Mouse (Mus musculus) MEL (cell line): ENCODE measurements at regions not wholly inside any gene's neighbourhood (a gene's known extent, or its start where the extent isn't known, plus 50 kb on each side); places are given as distances from the start of the nearest gene placed in this dataset.

Experiments
- CTCF ChIP-seq, 3 experiments: IDR thresholded peaks in 2 of 3; conservative IDR thresholded peaks in 1 of 3; 2 replicates each; pipeline ENCODE4 v1.5.1; 2011 to 2012; ENCODE audit warnings: low read length in 3 of 3, low read depth in 2 of 3, mild to moderate bottlenecking in 2 of 3, improper control_type of control experiment in 1 of 3, inconsistent platforms in 1 of 3, mixed read lengths in 1 of 3, moderate library complexity in 1 of 3; ENCODE audit not compliant: control insufficient read depth in 1 of 3, insufficient read depth in 1 of 3, poor library complexity in 1 of 3, severe bottlenecking in 1 of 3
- MYC ChIP-seq: IDR thresholded peaks from 2 replicates; pipeline ENCODE4 v1.6.1; 2011; ENCODE audit warnings: low read depth, mild to moderate bottlenecking, low read length, improper control_type of control experiment, moderate library complexity
- NELFE ChIP-seq: IDR thresholded peaks from 2 replicates; pipeline ENCODE4 v1.6.1; 2011; ENCODE audit warnings: low read depth, low read length, improper control_type of control experiment
- POLR2A ChIP-seq, 2 experiments: IDR thresholded peaks; 2 replicates each; pipeline ENCODE4 v1.6.1; 2011 to 2012; ENCODE audit warnings: low read length in 2 of 2, mild to moderate bottlenecking in 2 of 2, control low read depth in 1 of 2, improper control_type of control experiment in 1 of 2, low read depth in 1 of 2, moderate library complexity in 1 of 2; ENCODE audit not compliant: control insufficient read depth in 1 of 2, insufficient read depth in 1 of 2, poor library complexity in 1 of 2
- USF2 ChIP-seq, 2 experiments: IDR thresholded peaks; 2 replicates each; pipeline ENCODE4 v1.6.1; 2011 to 2012; ENCODE audit warnings: improper control_type of control experiment in 2 of 2, low read length in 2 of 2, borderline replicate concordance in 1 of 2, inconsistent platforms in 1 of 2, low read depth in 1 of 2, mild to moderate bottlenecking in 1 of 2; ENCODE audit not compliant: insufficient read depth in 1 of 2

- TF ChIP-seq USF2 (IDR thresholded peaks at IDR 0.05; ENCODE audit: borderline replicate concordance in 1 of 2, insufficient read depth in 1 of 2, low read depth in 1 of 2, low read length in 2 of 2): no peak
- TF ChIP-seq POLR2A (IDR thresholded peaks at IDR 0.05; ENCODE audit: control insufficient read depth in 1 of 2, insufficient read depth in 1 of 2, low read depth in 1 of 2, low read length in 2 of 2, poor library complexity in 1 of 2): no peak
- TF ChIP-seq CTCF (IDR thresholded peaks at IDR 0.05 in 2 of 3, conservative IDR thresholded peaks at IDR 0.05 in 1 of 3; ENCODE audit: control insufficient read depth in 1 of 3, insufficient read depth in 1 of 3, low read depth in 2 of 3, low read length in 3 of 3, poor library complexity in 1 of 3, severe bottlenecking in 1 of 3): no peak
- TF ChIP-seq MYC: no peak
- TF ChIP-seq NELFE: no peak
Observed at GRCm38 (mm10) chr2:101356709-101357108, 267.8 kb upstream of the Rag2 start.
